Mouse (Mus musculus): ENCODE measurements at regions not wholly inside any gene's neighbourhood (a gene's known extent, or its start where the extent isn't known, plus 50 kb on each side); places are given as distances from the start of the nearest gene placed in this dataset.

- Histone ChIP-seq H3K4me1 (replicated peaks) (no peaks in the 10 kb centered on the region), H3K9ac (no peak overlapping the region), H3K4me2 (no peak overlapping the region), H3K4me3 (no peak overlapping the region), H3K9me3 (no peaks in the 10 kb centered on the region), H3K36me3 (no peaks in the 10 kb centered on the region), H3K27me3 (no peaks in the 10 kb centered on the region), H3K27ac (0 out of 2 replicates have a peak overlapping the region, but pooled peaks have one; percentile 25)
- 25% methylated on average over 3 of the region's 3 CpGs for WGBS
- ATAC-seq (ENCODE audit: low FRiP score) = no peak
Observed at GRCm38 (mm10) chr1:169872865-169873264, 55.6 kb upstream of the Ccdc190 start.

- H3K9ac ChIP-seq = no peak overlapping the region
- WGBS = 91% methylated on average over 3 of the region's 3 CpGs
- no peaks in the 10 kb centered on the region for H3K9me3 ChIP-seq
- H3K4me1 ChIP-seq (replicated peaks) = no peaks in the 10 kb centered on the region
- H3K27ac ChIP-seq = no peak overlapping the region
- no peaks in the 10 kb centered on the region for H3K36me3 ChIP-seq
- no peak for ATAC-seq (ENCODE audit: low FRiP score)
- no peaks in the 10 kb centered on the region for H3K27me3 ChIP-seq
- H3K4me3 ChIP-seq = no peak overlapping the region
- H3K4me2 ChIP-seq = no peak overlapping the region
Observed at GRCm38 (mm10) chr1:169868636-169869035, 59.8 kb upstream of the Ccdc190 start.

- ATAC-seq (ENCODE audit: low FRiP score) = no peak
- Histone ChIP-seq H3K9ac (no peak overlapping the region), H3K4me3 (no peak overlapping the region), H3K9me3 (no peaks in the 10 kb centered on the region), H3K27me3 (no peaks in the 10 kb centered on the region), H3K36me3 (no peaks in the 10 kb centered on the region), H3K4me2 (no peak overlapping the region), H3K27ac (no peak overlapping the region), H3K4me1 (replicated peaks) (no peaks in the 10 kb centered on the region)
- 75% methylated on average over 3 of the region's 3 CpGs for WGBS
Observed at GRCm38 (mm10) chr1:169867453-169867852, 61.0 kb upstream of the Ccdc190 start.

GRCm38 (mm10) chr1:169866840-169867239 lies 61.6 kb upstream of the Ccdc190 start:
- H3K4me1 ChIP-seq (replicated peaks) = no peaks in the 10 kb centered on the region
- no peaks in the 10 kb centered on the region for H3K9me3 ChIP-seq
- H3K4me3 ChIP-seq = no peak overlapping the region
- no peak overlapping the region for H3K9ac ChIP-seq
- H3K4me2 ChIP-seq = no peak overlapping the region
- no peak overlapping the region for H3K27ac ChIP-seq
- no peaks in the 10 kb centered on the region for H3K27me3 ChIP-seq
- ATAC-seq (ENCODE audit: low FRiP score) = no peak
- no peaks in the 10 kb centered on the region for H3K36me3 ChIP-seq
- 56% methylated on average over 6 of the region's 6 CpGs for WGBS

- Histone ChIP-seq H3K36me3 (no peaks in the 10 kb centered on the region), H3K4me3 (no peak overlapping the region), H3K9me3 (no peaks in the 10 kb centered on the region), H3K27me3 (no peaks in the 10 kb centered on the region), H3K4me2 (no peak overlapping the region), H3K4me1 (replicated peaks) (no peaks in the 10 kb centered on the region), H3K27ac (no peak overlapping the region), H3K9ac (no peak overlapping the region)
- no peak for ATAC-seq (ENCODE audit: low FRiP score)
- 88% methylated on average over 3 of the region's 3 CpGs for WGBS
Observed at GRCm38 (mm10) chr1:169859041-169859440, 69.4 kb upstream of the Ccdc190 start.

GRCm38 (mm10) chr1:169851663-169852062 lies 76.8 kb upstream of the Ccdc190 start:
- no peak overlapping the region for H3K4me3 ChIP-seq
- H3K27ac ChIP-seq = no peak overlapping the region
- 74% methylated on average over 4 of the region's 4 CpGs for WGBS
- no peaks in the 10 kb centered on the region for H3K36me3 ChIP-seq
- no peak for ATAC-seq (ENCODE audit: low FRiP score)
- H3K27me3 ChIP-seq = no peaks in the 10 kb centered on the region
- no peak overlapping the region for H3K4me2 ChIP-seq
- H3K4me1 ChIP-seq (replicated peaks) = peaks cover 7% of the 10 kb centered on the region; the same call in 1 of the 2 replicates
- H3K9ac ChIP-seq = no peak overlapping the region
- no peaks in the 10 kb centered on the region for H3K9me3 ChIP-seq

GRCm38 (mm10) chr1:169848254-169849015 lies 80.0 kb upstream of the Ccdc190 start:
- ATAC-seq (ENCODE audit: low FRiP score) = 0 out of 2 replicates have a peak, but pooled peaks have one; percentile 73
- no peaks in the 10 kb centered on the region for H3K27me3 ChIP-seq
- H3K4me1 ChIP-seq (replicated peaks) = peaks cover 7% of the 10 kb centered on the region; the same call in 1 of the 2 replicates
- no peaks in the 10 kb centered on the region for H3K36me3 ChIP-seq
- no peak overlapping the region for H3K9ac ChIP-seq
- no peaks in the 10 kb centered on the region for H3K9me3 ChIP-seq
- H3K4me2 ChIP-seq = no peak overlapping the region
- no peak overlapping the region for H3K4me3 ChIP-seq
- peak overlapping the region; percentile 48; the same call in 1 of the 2 replicates for H3K27ac ChIP-seq
- WGBS = 60% methylated on average over 10 of the region's 10 CpGs

- Histone ChIP-seq H3K36me3 (no peaks in the 10 kb centered on the region), H3K27ac (no peak overlapping the region), H3K9me3 (no peaks in the 10 kb centered on the region), H3K4me3 (no peak overlapping the region), H3K4me1 (replicated peaks) (no peaks in the 10 kb centered on the region), H3K4me2 (no peak overlapping the region), H3K27me3 (no peaks in the 10 kb centered on the region), H3K9ac (no peak overlapping the region)
- WGBS = 88% methylated on average over 4 of the region's 4 CpGs
- ATAC-seq (ENCODE audit: low FRiP score) = no peak
Observed at GRCm38 (mm10) chr1:169842490-169842889, 86.0 kb upstream of the Ccdc190 start.

- 87% methylated on average over 4 of the region's 4 CpGs for WGBS
- Histone ChIP-seq H3K9me3 (no peaks in the 10 kb centered on the region), H3K27ac (no peak overlapping the region), H3K4me1 (replicated peaks) (no peaks in the 10 kb centered on the region), H3K4me3 (no peak overlapping the region), H3K27me3 (no peaks in the 10 kb centered on the region), H3K4me2 (no peak overlapping the region), H3K9ac (no peak overlapping the region), H3K36me3 (no peaks in the 10 kb centered on the region)
- ATAC-seq (ENCODE audit: low FRiP score) = no peak
Observed at GRCm38 (mm10) chr1:169840948-169841347, 87.5 kb upstream of the Ccdc190 start.

GRCm38 (mm10) chr1:169840056-169840728 lies 88.3 kb upstream of the Ccdc190 start:
- Histone ChIP-seq H3K4me1 (replicated peaks) (no peaks in the 10 kb centered on the region), H3K9ac (no peak overlapping the region), H3K4me3 (no peak overlapping the region), H3K9me3 (no peaks in the 10 kb centered on the region), H3K27ac (no peak overlapping the region), H3K36me3 (no peaks in the 10 kb centered on the region), H3K4me2 (no peak overlapping the region), H3K27me3 (no peaks in the 10 kb centered on the region)
- 88% methylated on average over 6 of the region's 6 CpGs for WGBS
- ATAC-seq (ENCODE audit: low FRiP score) = no peak

GRCm38 (mm10) chr1:169833385-169833784 lies 85.9 kb upstream of the Rgs4 start:
- 63% methylated on average over 6 of the region's 6 CpGs for WGBS
- no peaks in the 10 kb centered on the region for H3K36me3 ChIP-seq
- H3K4me1 ChIP-seq (replicated peaks) = 0 out of 2 replicates have a peak, but pooled peaks cover 3% of the 10 kb centered on the region
- H3K9me3 ChIP-seq = no peaks in the 10 kb centered on the region
- no peaks in the 10 kb centered on the region for H3K27me3 ChIP-seq
- no peak overlapping the region for H3K4me2 ChIP-seq
- no peak overlapping the region for H3K9ac ChIP-seq
- H3K27ac ChIP-seq = no peak overlapping the region
- no peak overlapping the region for H3K4me3 ChIP-seq
- ATAC-seq (ENCODE audit: low FRiP score) = peak; percentile 43; the same call in 1 of the 2 replicates

GRCm38 (mm10) chr1:169831326-169832066 lies 84.1 kb upstream of the Rgs4 start:
- H3K36me3 ChIP-seq = no peaks in the 10 kb centered on the region
- H3K4me3 ChIP-seq = no peak overlapping the region
- WGBS = 77% methylated on average over 8 of the region's 8 CpGs
- H3K9ac ChIP-seq = no peak overlapping the region
- H3K27ac ChIP-seq = no peak overlapping the region
- no peak overlapping the region for H3K4me2 ChIP-seq
- ATAC-seq (ENCODE audit: low FRiP score) = no peak
- no peaks in the 10 kb centered on the region for H3K9me3 ChIP-seq
- H3K27me3 ChIP-seq = no peaks in the 10 kb centered on the region
- 0 out of 2 replicates have a peak, but pooled peaks cover 3% of the 10 kb centered on the region for H3K4me1 ChIP-seq (replicated peaks)

Data from hindbrain, embryonic 13.5 days (tissue).